Mouse (Mus musculus): ENCODE results near the gene Trnau1ap. TPM values are rescaled to one million over a fixed set of nuclear protein-coding genes. Genes with fewer than 3 reads are reported as not detected.

The Trnau1ap gene
- not detected in 2 replicates for polyA plus RNA-seq (2012; ENCODE audit: insufficient read depth, insufficient read length, low replicate concordance, missing spikeins)

DNA sequence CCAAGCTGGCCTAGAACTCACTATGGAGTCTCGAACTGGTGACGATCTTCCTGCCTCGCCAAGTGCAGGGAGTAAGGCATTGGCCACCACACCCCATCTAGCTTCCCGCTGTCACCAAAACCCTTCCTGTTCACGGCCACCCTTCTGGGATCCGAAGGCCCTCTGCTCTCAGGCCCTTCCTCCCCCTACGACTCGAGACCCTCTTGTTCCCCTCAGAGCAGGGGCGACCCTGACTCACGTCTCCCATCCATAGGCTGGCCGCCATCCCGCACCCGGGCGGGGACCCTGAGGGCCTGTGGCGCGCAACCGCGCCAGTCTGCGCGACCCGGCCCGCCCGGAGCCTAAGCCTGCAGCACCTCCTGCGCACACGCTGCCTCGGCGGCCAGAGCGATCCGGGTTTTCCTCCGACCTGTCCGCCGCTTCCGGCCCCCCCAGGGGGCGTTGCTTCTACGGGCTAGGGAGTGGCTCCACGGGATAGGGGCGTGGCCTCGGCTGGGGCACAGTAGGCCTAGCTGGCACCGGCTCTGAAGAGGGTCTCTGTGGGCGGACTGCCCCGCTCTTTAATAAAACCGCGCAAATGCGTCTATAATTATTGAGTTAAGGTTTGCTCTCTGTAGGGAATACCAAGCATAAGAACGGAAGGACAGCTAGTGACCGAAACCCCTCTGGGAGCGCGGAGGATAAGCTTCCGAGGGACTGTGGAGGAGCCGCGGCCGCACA is at the start of gene Trnau1ap:
Trnau1ap (minus strand) TSS at position 424 of the 720 bp plus-strand sequence.
- H3K4me3 ChIP-seq (ENCODE audit: insufficient read depth, low read depth, low read length), result peak within 1 kb of the TSS; percentile 94
- H3K27ac ChIP-seq (ENCODE audit: insufficient read depth, low read depth, low read length), result peak within 1 kb of the TSS; percentile 33; the same call in 1 of the 2 replicates
- under 1% methylated on average over 52 of the region's 52 CpGs for WGBS
- peaks cover 6% of the 10 kb centered on the region; the same call in 1 of the 2 replicates for H3K4me1 ChIP-seq (ENCODE audit: control insufficient read depth, insufficient read depth, low read length)
- TF ChIP-seq POLR2A (IDR thresholded peaks at IDR 0.05; ENCODE audit: insufficient read depth, low read depth, low read length) (peak; percentile 77; the same call in 1 of the 2 replicates), CTCF (IDR thresholded peaks at IDR 0.05; ENCODE audit: insufficient read depth, low read depth, low read length) (no peak)

DNA sequence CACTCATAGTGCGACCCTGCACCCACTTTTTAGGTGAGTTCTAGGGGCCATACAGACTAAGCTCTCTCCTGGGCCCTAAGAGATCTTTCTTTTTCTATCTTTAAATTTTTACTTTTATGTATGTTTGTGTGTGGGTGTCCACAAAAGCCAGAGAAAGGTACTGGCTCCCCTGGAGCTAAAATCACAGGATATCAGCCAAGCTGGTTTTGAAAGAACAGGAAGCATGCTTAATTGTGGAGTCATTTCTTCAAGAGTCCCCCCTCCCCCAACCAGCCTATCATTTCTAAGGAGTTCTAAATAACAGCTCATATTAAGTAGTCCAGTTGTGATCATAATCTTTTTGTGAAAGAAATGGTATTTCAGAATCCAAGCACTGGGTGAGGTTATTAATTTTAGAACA is 44.5 kb upstream of the Trnau1ap start:
- WGBS, result 97% methylated on average over 1 of the region's 1 CpGs
- no peak overlapping the region for H3K27ac ChIP-seq (ENCODE audit: insufficient read depth, low read depth, low read length)
- H3K4me1 ChIP-seq (ENCODE audit: control insufficient read depth, insufficient read depth, low read length), result no peaks in the 10 kb centered on the region
- TF ChIP-seq CTCF (IDR thresholded peaks at IDR 0.05; ENCODE audit: insufficient read depth, low read depth, low read length) (no peak), POLR2A (IDR thresholded peaks at IDR 0.05; ENCODE audit: insufficient read depth, low read depth, low read length) (no peak)
- no peak overlapping the region for H3K4me3 ChIP-seq (ENCODE audit: insufficient read depth, low read depth, low read length)

DNA sequence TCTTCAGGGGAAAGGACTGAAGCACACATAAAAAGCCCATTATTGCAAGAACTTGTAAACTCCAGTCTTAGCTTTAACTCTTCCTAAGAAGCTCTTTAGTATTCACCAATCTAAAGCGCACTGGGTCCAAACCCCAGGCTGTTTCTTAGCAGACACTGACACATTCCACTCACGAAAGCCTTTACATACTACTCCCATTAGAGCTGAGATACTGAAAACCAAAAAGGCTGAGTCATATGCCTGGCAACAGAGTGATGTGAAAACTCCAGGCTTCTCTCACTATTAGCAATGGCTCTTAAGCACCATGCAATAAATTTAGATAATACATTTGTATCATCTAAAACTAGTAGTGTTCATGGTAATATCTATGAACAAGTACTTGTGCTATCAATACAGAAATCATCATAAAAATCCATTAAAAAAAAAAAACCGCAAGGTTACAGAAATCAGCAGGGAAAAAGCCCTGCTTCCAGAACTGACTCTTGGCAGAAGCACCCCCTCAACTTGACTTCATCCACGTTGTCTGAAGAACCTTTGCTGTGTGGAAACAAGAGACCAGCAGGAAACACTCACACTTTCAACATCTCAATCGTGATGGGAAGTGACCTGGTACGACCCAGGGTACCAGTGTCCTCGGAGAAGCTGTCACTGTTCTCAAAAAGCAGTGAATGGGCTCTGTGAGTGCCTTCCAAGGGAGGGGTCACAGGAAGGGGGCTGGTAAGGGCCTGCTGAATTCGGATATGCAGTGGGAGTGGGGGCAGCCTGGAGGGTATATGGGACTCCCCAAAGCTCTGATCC is 40.8 kb upstream of the Trnau1ap start:
- no peak overlapping the region for H3K4me3 ChIP-seq (ENCODE audit: insufficient read depth, low read depth, low read length)

GRCm38 (mm10) chr4:132367480-132368201 is 38.3 kb upstream of the Trnau1ap start:
- Histone ChIP-seq H3K27ac (ENCODE audit: insufficient read depth, low read depth, low read length) (no peak overlapping the region), H3K4me3 (ENCODE audit: insufficient read depth, low read depth, low read length) (no peak overlapping the region), H3K4me1 (ENCODE audit: control insufficient read depth, insufficient read depth, low read length) (no peaks in the 10 kb centered on the region)
- TF ChIP-seq CTCF (IDR thresholded peaks at IDR 0.05; ENCODE audit: insufficient read depth, low read depth, low read length), result no peak
- TF ChIP-seq POLR2A (IDR thresholded peaks at IDR 0.05; ENCODE audit: insufficient read depth, low read depth, low read length), result no peak
- 93% methylated on average over 18 of the region's 18 CpGs for WGBS

More for the DNA sequence above, 40.8 kb upstream of the Trnau1ap start:
- Histone ChIP-seq H3K4me1 (ENCODE audit: control insufficient read depth, insufficient read depth, low read length) (no peaks in the 10 kb centered on the region), H3K27ac (ENCODE audit: insufficient read depth, low read depth, low read length) (no peak overlapping the region)
- TF ChIP-seq CTCF (IDR thresholded peaks at IDR 0.05; ENCODE audit: insufficient read depth, low read depth, low read length), result no peak
- no peak for TF ChIP-seq POLR2A (IDR thresholded peaks at IDR 0.05; ENCODE audit: insufficient read depth, low read depth, low read length)
- WGBS, result 82% methylated on average over 8 of the region's 8 CpGs

DNA sequence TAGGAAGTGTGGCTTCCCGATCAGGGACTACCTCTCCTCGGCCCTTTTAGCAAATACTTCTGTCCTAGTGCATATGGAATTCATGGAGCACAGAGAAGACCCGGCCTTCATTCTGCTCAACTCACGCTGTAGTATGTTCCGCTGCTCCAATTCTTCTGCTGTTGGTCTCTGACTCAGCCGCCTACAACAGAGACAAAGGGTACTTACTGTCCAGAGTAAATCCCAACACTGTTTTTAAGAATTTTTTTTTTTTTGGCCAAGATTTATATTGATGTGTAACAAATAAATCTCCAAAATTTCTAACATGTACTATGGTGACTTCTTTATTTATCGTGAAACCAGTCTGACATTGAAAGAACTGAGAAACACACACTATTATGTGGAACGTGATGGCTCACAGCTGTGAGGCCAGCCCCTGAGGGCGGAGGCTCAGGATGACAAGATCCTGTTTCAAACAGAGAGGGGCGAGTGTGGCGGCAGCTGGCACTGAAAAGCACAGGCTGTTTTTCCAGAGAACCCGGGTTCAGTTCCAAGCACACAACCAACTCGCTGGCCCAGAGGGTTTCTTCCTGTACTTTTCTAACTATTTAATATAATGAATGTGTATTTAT is 36.2 kb upstream of the Trnau1ap start:
- Histone ChIP-seq H3K4me1 (ENCODE audit: control insufficient read depth, insufficient read depth, low read length) (no peaks in the 10 kb centered on the region), H3K27ac (ENCODE audit: insufficient read depth, low read depth, low read length) (peak overlapping the region; percentile 50; the same call in 1 of the 2 replicates), H3K4me3 (ENCODE audit: insufficient read depth, low read depth, low read length) (no peak overlapping the region)
- whole genome bisulfite sequencing, result 48% methylated on average over 13 of the region's 13 CpGs
- TF ChIP-seq POLR2A (IDR thresholded peaks at IDR 0.05; ENCODE audit: insufficient read depth, low read depth, low read length) (no peak), CTCF (IDR thresholded peaks at IDR 0.05; ENCODE audit: insufficient read depth, low read depth, low read length) (no peak)

- 95% methylated on average over 11 of the region's 11 CpGs for WGBS
- Histone ChIP-seq H3K4me1 (ENCODE audit: control insufficient read depth, insufficient read depth, low read length) (no peaks in the 10 kb centered on the region), H3K27ac (ENCODE audit: insufficient read depth, low read depth, low read length) (no peak overlapping the region), H3K4me3 (ENCODE audit: insufficient read depth, low read depth, low read length) (no peak overlapping the region)
- TF ChIP-seq CTCF (IDR thresholded peaks at IDR 0.05; ENCODE audit: insufficient read depth, low read depth, low read length), result no peak
- TF ChIP-seq POLR2A (IDR thresholded peaks at IDR 0.05; ENCODE audit: insufficient read depth, low read depth, low read length), result no peak
These were observed 34.1 kb upstream of the Trnau1ap start for GRCm38 (mm10) chr4:132363487-132363886.

DNA sequence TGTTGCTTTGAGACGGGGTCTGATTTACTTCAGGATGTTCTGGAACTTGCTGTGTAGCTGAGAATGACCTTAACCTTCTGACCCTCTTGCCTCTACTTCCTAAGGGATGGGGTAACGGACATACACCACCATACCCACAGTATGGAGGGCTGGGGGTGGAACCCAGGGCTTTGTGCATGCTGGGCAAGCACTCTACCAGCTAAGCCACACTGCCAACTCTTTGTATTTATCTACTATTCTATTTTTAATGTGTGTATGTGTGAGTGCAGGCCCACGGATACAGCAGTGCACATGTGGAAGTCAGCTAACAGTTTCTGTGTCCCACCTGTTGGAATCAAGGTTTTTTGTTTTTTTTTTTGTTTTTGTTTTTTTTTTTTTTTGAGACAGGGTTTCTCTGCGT is 30.2 kb upstream of the Trnau1ap start:
- H3K4me3 ChIP-seq (ENCODE audit: insufficient read depth, low read depth, low read length), result no peak overlapping the region
- no peak for TF ChIP-seq CTCF (IDR thresholded peaks at IDR 0.05; ENCODE audit: insufficient read depth, low read depth, low read length)
- TF ChIP-seq POLR2A (IDR thresholded peaks at IDR 0.05; ENCODE audit: insufficient read depth, low read depth, low read length), result no peak
- 89% methylated on average over 4 of the region's 4 CpGs for WGBS
- H3K4me1 ChIP-seq (ENCODE audit: control insufficient read depth, insufficient read depth, low read length), result no peaks in the 10 kb centered on the region
- no peak overlapping the region for H3K27ac ChIP-seq (ENCODE audit: insufficient read depth, low read depth, low read length)

GRCm38 (mm10) chr4:132356170-132356569 is 26.8 kb upstream of the Trnau1ap start:
- Histone ChIP-seq H3K4me1 (ENCODE audit: control insufficient read depth, insufficient read depth, low read length) (peaks cover 3% of the 10 kb centered on the region; the same call in 1 of the 2 replicates), H3K4me3 (ENCODE audit: insufficient read depth, low read depth, low read length) (no peak overlapping the region)
- WGBS, result 49% methylated on average over 12 of the region's 12 CpGs

More at GRCm38 (mm10) chr4:132356170-132356569, 26.8 kb upstream of the Trnau1ap start:
- TF ChIP-seq POLR2A (IDR thresholded peaks at IDR 0.05; ENCODE audit: insufficient read depth, low read depth, low read length) (no peak), CTCF (IDR thresholded peaks at IDR 0.05; ENCODE audit: insufficient read depth, low read depth, low read length) (no peak)
- H3K27ac ChIP-seq (ENCODE audit: insufficient read depth, low read depth, low read length), result no peak overlapping the region
